ENCODE assay signal across 12 mouse cellular contexts in the genomic region with DNA sequence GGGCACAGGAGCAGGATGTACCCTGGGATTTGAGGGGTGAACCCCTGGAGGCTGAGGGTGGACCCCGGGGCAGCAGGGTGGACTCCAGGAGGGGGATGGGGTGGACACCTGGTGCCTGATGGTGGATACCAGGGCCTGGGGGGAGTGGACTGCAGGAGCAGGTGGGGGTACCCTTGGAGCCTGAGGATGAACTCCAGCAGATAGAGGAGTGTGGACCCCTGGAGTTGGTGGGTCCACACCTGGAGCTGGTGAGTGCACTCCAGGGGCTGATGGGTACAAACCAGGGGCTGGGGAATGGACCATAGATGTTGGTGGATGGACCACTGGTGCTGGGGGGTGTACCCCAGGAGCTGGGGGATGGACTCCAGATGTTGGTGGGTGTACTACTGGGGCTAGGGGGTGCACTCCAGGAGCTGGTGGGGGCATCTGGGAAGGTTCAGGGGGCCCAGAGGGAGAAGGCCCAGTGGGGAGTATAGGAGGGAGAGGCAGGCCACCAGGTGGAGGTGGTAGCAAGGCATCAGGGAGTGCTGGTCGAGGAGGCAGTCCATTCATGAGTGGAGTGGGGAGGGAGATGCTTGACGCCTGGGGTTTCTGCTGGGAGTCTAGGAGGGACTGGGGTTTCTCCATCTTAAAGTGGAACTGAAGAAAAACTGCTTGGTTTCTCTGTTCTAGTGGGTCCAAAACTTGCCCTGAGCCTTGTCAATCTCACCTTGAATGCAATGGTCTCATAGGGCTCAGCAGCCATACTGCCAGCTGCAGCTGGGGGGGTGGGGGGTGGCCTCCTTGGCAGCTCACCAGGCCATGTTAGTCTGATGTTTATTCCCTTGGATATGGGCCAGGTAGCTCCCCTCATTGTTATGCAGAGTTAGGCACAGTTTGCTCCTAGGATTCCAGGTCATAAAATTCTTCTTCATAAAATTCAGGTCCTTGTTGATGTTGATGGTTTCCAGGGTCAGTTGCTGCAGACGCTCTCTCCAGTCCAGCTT.
DNase-seq lines count a peak whose midpoint lies in the region; ATAC-seq lines count a peak whose summit lies in the region.
"Had no signal": no experiment of that assay in that cellular context is flagged by ENCODE, and none has a peak within 500 bp of the region (broad histone marks: within the 10 kb centered on the region; RNA-seq: fewer than 3 reads in every experiment).

No protein-coding gene starts in this region.

- no peak for DNase-seq in hindbrain, embryonic 11.5 days (ENCODE audit: low spot score)
- DNase-seq in hindbrain, embryonic 10.5 days (ENCODE audit: low spot score), result no peak
- no peak for DNase-seq in hindbrain, embryonic 14.5 days (ENCODE audit: low spot score)
- DNase-seq in adipocyte (ENCODE audit: low spot score), result no peak
- no peak for DNase-seq in embryo, embryonic 10 days (ENCODE audit: low spot score)
- DNase-seq: cerebellum, postnatal 36 days; right cerebral cortex, postnatal 4 days had no signal

- no peaks in the 10 kb centered on the region for H3K4me1 ChIP-seq in hindbrain, embryonic 11.5 days (replicated peaks; ENCODE audit: control insufficient read depth, insufficient read depth, low read length)
- H3K4me1 ChIP-seq in hindbrain, embryonic 10.5 days (replicated peaks), result no peaks in the 10 kb centered on the region
- H3K4me1 ChIP-seq in midbrain, embryonic 12.5 days, result no peaks in the 10 kb centered on the region
- no peaks in the 10 kb centered on the region for H3K4me1 ChIP-seq in midbrain, embryonic 15.5 days
- no peaks in the 10 kb centered on the region for H3K4me1 ChIP-seq in hindbrain, embryonic 14.5 days (replicated peaks; ENCODE audit: control insufficient read depth, insufficient read depth, low read length)
- no peaks in the 10 kb centered on the region for H3K4me1 ChIP-seq in stomach, embryonic 14.5 days (ENCODE audit: control insufficient read depth, insufficient read depth, low read length)

- WGBS in hindbrain, embryonic 11.5 days, result 75% methylated on average over 3 of the region's 4 CpGs
- WGBS in hindbrain, embryonic 10.5 days, result 86% methylated on average over 4 of the region's 4 CpGs
- 80% methylated on average over 4 of the region's 4 CpGs for WGBS in midbrain, embryonic 12.5 days
- WGBS in midbrain, embryonic 15.5 days, result 69% methylated on average over 4 of the region's 4 CpGs
- 80% methylated on average over 4 of the region's 4 CpGs for WGBS in hindbrain, embryonic 14.5 days
- 79% methylated on average over 4 of the region's 4 CpGs for WGBS in stomach, embryonic 14.5 days

- H3K27ac ChIP-seq in hindbrain, embryonic 11.5 days (ENCODE audit: low read depth, low read length), result no peak overlapping the region
- no peak overlapping the region for H3K27ac ChIP-seq in hindbrain, embryonic 10.5 days
- no peak overlapping the region for H3K27ac ChIP-seq in midbrain, embryonic 12.5 days (replicated peaks)
- H3K27ac ChIP-seq in midbrain, embryonic 15.5 days, result no peak overlapping the region
- H3K27ac ChIP-seq in hindbrain, embryonic 14.5 days, result no peak overlapping the region
- no peak overlapping the region for H3K27ac ChIP-seq in stomach, embryonic 14.5 days (ENCODE audit: low read length)
- H3K27ac ChIP-seq: layer of hippocampus, adult 2 months had no signal

- H3K4me3 ChIP-seq in hindbrain, embryonic 11.5 days (ENCODE audit: low read depth, low read length), result no peak overlapping the region
- H3K4me3 ChIP-seq in hindbrain, embryonic 10.5 days, result no peak overlapping the region
- no peak overlapping the region for H3K4me3 ChIP-seq in midbrain, embryonic 12.5 days
- H3K4me3 ChIP-seq in midbrain, embryonic 15.5 days, result no peak overlapping the region
- H3K4me3 ChIP-seq in hindbrain, embryonic 14.5 days (replicated peaks; ENCODE audit: low read length), result no peak overlapping the region
- no peak overlapping the region for H3K4me3 ChIP-seq in stomach, embryonic 14.5 days (ENCODE audit: low read depth, low read length)
- H3K4me3 ChIP-seq: layer of hippocampus, adult 2 months had no signal

- no peak overlapping the region for H3K4me2 ChIP-seq in hindbrain, embryonic 11.5 days (replicated peaks; ENCODE audit: low read depth, low read length)
- no peak overlapping the region for H3K4me2 ChIP-seq in midbrain, embryonic 12.5 days (replicated peaks)
- no peak overlapping the region for H3K4me2 ChIP-seq in midbrain, embryonic 15.5 days
- H3K4me2 ChIP-seq in hindbrain, embryonic 14.5 days (replicated peaks), result no peak overlapping the region
- H3K4me2 ChIP-seq in stomach, embryonic 14.5 days (replicated peaks; ENCODE audit: low read depth, low read length), result no peak overlapping the region

- H3K9ac ChIP-seq in hindbrain, embryonic 11.5 days (ENCODE audit: low read depth, low read length), result no peak overlapping the region
- H3K9ac ChIP-seq in midbrain, embryonic 12.5 days (replicated peaks), result no peak overlapping the region
- no peak overlapping the region for H3K9ac ChIP-seq in midbrain, embryonic 15.5 days
- no peak overlapping the region for H3K9ac ChIP-seq in hindbrain, embryonic 14.5 days
- H3K9ac ChIP-seq in stomach, embryonic 14.5 days (replicated peaks; ENCODE audit: low read depth, low read length), result no peak overlapping the region

- peak; percentile 56 for ATAC-seq in hindbrain, embryonic 11.5 days (ENCODE audit: low FRiP score)
- peak; percentile 52 for ATAC-seq in midbrain, embryonic 12.5 days (ENCODE audit: low FRiP score, low read depth)
- ATAC-seq in midbrain, embryonic 15.5 days (replicated peaks), result no peak
- ATAC-seq in hindbrain, embryonic 14.5 days (ENCODE audit: low FRiP score), result peak; percentile 65
- ATAC-seq in stomach, embryonic 14.5 days (ENCODE audit: insufficient number of reproducible peaks, insufficient read depth, low FRiP score, low read depth), result 0 out of 2 replicates have a peak, but pooled peaks have one; percentile 42

- no peaks in the 10 kb centered on the region for H3K27me3 ChIP-seq in hindbrain, embryonic 11.5 days (ENCODE audit: control insufficient read depth, insufficient read depth, low read length)
- no peaks in the 10 kb centered on the region for H3K27me3 ChIP-seq in hindbrain, embryonic 10.5 days (ENCODE audit: insufficient read depth, poor library complexity, severe bottlenecking)
- H3K27me3 ChIP-seq in midbrain, embryonic 12.5 days, result no peaks in the 10 kb centered on the region
- no peaks in the 10 kb centered on the region for H3K27me3 ChIP-seq in midbrain, embryonic 15.5 days (replicated peaks)
- no peaks in the 10 kb centered on the region for H3K27me3 ChIP-seq in hindbrain, embryonic 14.5 days (ENCODE audit: control insufficient read depth, insufficient read depth, low read length)
- no peaks in the 10 kb centered on the region for H3K27me3 ChIP-seq in stomach, embryonic 14.5 days (ENCODE audit: control insufficient read depth, insufficient read depth, low read length)
- H3K27me3 ChIP-seq: CH12.LX had no signal

- no peaks in the 10 kb centered on the region for H3K9me3 ChIP-seq in hindbrain, embryonic 11.5 days (ENCODE audit: control insufficient read depth, low read length)
- H3K9me3 ChIP-seq in hindbrain, embryonic 10.5 days, result no peaks in the 10 kb centered on the region
- H3K9me3 ChIP-seq in midbrain, embryonic 12.5 days, result no peaks in the 10 kb centered on the region
- no peaks in the 10 kb centered on the region for H3K9me3 ChIP-seq in midbrain, embryonic 15.5 days
- no peaks in the 10 kb centered on the region for H3K9me3 ChIP-seq in hindbrain, embryonic 14.5 days (ENCODE audit: control insufficient read depth, low read length)
- no peaks in the 10 kb centered on the region for H3K9me3 ChIP-seq in stomach, embryonic 14.5 days (ENCODE audit: control insufficient read depth, low read depth, low read length)

- no peaks in the 10 kb centered on the region for H3K36me3 ChIP-seq in hindbrain, embryonic 11.5 days (ENCODE audit: control insufficient read depth, insufficient read depth, low read length)
- H3K36me3 ChIP-seq in hindbrain, embryonic 10.5 days, result no peaks in the 10 kb centered on the region
- no peaks in the 10 kb centered on the region for H3K36me3 ChIP-seq in midbrain, embryonic 12.5 days
- H3K36me3 ChIP-seq in midbrain, embryonic 15.5 days (replicated peaks), result no peaks in the 10 kb centered on the region
- H3K36me3 ChIP-seq in hindbrain, embryonic 14.5 days (replicated peaks; ENCODE audit: control insufficient read depth, insufficient read depth), result no peaks in the 10 kb centered on the region
- H3K36me3 ChIP-seq in stomach, embryonic 14.5 days (ENCODE audit: control insufficient read depth, insufficient read depth, low read length), result no peaks in the 10 kb centered on the region
